Mouse (Mus musculus) natural killer cell, adult 2 months (primary cell): ENCODE measurements at regions not wholly inside any gene's neighbourhood (a gene's known extent, or its start where the extent isn't known, plus 50 kb on each side); places are given as distances from the start of the nearest gene placed in this dataset.

Experiments used
- DNase-seq, 2 experiments: peaks; one replicate each; pipeline ENCODE4 v3.0.0; 2022; ENCODE audit warnings: low spot score in 2 of 2

DNA sequence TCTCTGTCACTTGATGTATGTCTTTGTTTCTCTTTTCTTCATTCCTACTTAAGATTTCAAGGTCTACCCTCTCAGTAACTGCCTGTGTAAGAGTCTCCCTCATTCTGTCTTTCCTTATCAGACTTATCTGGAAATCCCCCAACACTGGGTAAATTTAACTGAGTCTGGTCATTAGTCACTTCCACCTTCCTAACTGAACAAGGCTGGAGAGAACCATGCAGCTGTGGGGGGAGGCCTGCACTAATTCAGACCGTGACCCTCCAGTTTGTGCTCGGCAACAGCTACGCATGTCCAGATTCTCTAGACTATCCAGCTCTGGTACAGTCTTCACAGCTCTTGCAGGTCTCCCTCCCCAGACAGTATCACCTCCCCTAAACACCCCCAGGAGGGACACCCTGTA, 103.3 kb downstream of the Prox1 start:
- no peak for DNase-seq

DNA sequence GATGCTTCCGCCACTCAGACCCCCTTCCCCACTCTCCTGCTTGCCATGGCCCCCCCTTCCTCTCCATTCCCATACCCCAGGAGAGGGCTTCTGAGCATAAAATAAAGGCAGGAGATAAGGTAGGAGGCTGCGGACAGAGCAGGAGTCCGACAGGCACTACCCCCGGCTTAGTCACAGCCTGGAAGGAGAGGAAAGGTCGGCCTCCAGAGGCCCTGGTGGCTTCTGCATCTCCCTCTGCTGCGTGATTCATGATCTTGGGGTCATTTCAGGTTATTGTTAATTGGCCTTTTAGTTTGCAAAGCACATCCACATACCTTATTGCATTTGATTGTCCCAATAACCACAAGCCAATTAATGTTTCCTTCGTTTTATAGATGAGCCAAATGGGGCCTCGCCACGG, 104.1 kb downstream of the Prox1 start:
- DNase-seq, result no peak

DNA sequence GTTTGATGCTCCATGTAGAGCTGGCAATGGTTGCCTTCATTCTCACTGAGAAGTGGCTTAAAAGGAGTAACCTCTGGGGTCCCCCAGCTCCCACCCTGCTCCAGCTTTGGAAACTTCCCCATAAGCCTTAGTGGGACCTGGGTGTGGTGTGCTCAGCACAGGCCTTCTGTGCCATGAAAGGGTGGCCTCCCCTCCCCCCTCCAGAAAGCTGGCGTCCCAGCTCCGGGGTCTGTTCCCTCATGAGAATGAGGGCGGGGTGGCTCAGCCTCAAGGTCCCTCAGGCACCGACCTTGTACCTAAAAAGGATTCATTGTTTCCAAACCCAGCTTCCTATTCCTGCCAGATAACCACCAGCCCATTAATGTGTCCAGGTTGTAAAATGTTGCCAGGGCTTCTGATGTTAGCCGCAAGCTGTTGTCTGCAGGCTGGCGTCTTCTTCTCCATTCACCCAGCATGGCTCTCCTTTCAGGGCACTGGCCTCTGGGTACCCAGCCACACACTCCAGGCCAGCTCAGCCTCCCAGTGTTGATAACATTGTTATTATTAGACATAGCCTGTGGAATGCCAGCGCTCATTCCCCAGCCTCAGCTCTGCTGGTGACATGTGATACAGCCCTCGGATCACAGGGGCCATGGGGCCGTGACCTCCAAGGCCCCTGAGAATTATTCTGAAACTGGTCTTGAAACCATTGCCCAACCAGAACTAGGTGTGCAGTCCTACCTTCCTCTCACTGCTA, 108.8 kb downstream of the Prox1 start:
- DNase-seq, result no peak

DNA sequence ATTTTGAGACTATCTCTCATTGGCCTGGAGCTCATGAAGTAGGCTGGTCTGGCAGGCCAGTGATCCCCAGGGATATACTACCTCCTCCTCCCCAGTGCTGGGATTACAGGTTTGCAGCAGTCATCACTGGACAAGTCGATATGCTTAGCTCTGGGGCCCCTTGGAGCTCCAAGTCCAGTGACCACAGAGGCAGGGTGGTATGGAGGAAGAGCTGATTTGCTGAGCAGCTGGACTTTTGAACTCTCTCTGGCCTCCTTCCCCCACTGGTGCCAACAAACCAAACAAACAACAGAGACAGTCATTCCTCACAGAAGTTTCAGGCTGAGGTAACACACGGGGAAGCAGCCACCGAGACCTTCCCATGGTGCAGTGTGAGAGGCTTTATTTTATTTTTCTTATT, 111.5 kb downstream of the Prox1 start:
- no peak for DNase-seq

DNA sequence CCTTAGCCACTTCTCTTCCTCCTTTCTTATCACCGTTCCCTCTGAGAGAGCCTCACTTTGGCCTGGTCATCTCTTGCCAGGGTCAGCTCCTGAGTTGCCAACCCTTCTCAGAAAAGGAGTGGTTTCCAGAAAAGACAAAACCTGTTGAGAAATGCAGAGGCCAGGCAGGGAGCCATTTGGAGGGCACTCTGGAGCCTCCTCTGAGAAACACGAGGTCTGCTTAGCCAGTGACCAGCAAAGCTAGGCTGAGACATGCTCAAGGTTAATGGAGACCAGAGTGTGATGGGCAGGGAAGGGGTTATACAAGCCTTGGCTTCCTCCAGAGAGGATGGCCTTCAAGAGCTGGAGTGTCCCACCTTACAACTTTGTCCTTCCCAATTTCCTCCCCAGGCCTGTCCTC, 113.6 kb downstream of the Prox1 start:
- no peak for DNase-seq

DNA sequence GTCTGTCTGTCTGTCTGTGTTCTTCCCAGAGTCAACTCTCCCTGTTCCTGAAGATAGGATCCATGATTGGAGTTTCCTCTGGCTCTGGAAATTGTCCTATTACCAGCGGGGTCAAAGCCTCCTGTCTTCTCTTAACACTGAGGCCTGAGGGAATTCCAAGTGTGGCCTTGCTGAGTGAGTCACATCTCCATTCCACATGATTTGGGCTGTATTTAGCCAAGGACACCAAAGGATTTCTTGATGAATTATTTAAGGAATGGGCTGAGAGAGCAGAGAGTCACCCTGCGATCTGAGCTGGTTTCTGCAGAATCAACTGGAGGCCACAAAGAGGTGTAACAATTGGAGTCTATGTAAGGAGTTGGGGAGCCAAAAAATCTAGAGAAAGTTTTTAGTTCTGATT, 118.6 kb downstream of the Prox1 start:
- no peak for DNase-seq

DNA sequence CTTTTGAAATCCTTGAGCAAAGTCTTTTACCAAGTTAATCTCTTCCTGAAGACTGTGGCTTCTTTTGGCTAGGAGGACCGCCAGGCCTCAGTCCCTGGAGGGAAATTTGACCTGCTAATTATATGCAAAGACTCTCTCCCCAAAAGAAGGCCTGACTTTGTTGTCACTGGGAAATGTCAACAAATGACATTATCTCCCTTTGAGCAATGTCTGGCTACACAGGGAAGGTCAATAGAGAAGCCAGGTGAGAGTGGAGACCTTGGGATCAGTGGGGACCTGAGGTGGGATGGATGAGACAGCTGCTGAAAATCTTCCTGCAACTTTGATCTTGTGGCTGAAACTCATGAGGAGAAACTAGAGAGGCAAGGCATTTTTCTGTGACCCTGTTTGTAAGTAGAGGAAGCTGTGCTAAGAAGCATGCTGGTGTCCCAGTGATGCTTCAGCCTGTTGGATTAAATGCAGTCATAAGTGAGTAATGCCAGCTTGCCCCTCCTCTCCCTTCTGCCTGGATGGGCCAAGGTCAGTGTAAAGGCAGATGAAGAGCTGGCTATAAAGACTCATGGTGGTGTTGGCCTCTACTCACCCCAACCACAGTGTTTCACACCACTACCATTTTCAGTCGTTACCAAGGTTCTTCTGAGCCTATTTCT, 121.9 kb downstream of the Prox1 start:
- no peak for DNase-seq

DNA sequence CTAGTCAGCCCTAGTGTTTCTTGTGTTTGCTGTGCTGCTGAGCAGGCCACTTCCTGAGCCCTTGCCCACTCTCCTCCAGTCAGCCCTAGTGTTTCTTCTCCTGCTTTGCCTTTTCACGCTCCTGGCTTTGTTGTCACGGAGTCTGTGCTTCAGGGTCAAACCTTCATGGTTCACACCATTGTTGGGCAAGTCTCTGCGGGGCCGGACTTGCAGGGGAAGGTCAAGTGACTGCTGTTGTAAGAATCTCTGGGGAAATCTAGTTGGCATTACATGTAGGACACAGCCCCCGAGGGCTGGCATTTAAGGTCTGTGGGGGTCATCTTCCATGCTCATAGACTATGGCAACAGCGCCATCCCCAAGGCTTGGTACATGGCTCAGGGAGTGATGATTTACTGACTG, 123.3 kb downstream of the Prox1 start:
- no peak for DNase-seq

DNA sequence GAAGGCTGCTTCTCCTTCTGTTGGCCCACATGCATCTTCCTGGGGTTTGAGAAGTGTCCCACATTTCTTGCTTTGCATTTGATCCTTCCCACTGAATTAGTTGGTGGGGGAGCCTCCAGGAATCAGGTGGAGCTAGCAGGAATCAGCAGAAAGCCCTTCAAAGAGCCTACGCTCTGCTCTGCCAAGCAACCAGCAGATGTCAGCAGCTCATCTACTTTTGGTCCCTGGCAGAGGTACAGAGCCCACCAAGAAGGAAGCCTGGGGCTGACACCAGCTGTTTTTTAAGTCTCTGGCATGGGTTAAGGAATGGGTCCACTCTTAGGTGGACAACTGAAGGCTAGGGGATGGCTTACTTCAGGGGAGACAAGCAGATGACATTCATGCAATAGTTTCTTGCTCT, 123.6 kb upstream of the Smyd2 start:
- DNase-seq, result no peak

DNA sequence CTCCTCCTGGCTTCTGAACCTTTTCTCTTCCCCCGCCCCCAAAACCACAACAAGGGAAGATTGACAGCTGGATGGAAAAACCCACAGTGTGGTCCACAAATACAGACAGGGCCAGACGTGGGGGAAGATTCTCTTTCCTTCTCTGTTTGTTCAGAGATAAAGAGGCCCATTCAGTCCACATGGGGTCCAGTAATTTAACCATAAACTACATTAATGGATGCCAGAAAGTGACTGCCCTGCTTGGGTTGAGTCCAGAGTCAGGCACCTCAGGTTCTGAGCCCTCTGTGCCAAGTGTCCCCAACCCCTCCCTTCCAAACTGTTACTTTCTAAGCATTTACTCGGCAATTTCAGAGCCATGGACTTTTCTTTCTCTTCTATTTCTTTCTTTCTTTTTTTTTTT, 121.9 kb upstream of the Smyd2 start:
- no peak for DNase-seq

DNA sequence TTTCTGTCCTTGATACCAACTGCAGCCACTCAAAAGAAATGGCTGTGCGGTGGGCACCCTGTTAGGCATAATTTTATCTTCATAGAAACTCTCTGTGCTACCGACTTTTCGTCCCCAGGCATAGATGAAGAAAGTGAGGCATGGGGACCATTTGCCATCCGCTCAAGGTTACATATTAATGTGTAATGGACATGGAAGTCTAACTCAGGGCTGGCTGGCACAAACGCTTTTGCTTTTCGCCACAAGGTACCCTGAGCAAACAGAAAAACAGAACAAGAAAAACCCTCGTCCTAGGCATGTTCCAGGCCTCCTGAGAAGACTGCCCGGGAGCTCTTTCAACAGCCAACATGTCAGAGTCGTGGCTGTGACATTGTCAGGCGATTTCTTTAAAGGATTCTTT, 121.0 kb upstream of the Smyd2 start:
- DNase-seq, result no peak

DNA sequence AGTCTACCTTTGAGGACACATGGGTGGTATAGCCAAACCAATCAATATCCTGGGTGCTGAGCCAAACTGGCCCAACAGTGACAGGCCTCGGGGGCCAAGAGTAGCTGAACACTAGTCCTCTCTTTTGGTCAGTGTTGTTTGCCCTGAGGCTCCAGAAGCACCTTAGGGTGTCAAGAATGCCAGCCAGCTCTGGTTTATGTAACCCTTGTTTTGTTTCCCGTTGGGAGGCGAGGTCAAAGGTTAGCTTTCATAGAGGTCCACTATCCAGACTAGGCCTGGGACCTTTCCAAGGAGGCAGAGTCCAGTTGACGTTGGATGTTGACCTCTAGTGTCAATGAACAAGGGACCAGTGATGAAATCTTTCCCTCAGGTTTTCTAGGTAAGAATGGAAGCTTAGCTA, 120.0 kb upstream of the Smyd2 start:
- no peak for DNase-seq

DNA sequence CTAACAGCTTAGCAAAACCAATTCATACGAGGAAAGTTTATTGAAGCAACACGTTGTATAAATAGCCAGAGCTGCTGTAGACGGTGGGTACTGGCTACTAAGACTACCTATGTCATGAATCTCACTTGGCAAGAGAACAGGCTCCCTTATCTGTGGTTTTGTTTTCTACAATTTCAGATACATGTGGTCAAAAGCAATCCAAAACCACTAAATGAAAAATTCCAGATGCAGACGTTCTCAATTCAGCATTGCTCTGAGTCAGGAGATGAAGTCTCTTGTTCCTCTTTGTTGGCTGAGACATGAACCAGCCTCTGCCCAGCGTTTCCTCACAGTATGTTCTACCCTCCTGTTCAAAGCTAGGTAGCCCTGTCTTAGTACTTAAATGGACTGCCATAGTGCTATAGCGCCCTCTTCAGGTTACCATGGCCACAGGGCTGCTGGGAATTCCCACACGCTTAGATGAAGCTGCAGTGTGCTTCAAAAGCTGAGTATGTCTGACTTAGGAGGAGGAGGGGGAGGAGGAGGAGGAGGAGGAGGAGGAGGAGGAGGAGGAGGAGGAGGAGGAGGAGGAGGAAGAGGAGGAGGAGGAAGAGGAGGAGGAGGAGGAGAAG, 119.0 kb upstream of the Smyd2 start:
- no peak for DNase-seq

DNA sequence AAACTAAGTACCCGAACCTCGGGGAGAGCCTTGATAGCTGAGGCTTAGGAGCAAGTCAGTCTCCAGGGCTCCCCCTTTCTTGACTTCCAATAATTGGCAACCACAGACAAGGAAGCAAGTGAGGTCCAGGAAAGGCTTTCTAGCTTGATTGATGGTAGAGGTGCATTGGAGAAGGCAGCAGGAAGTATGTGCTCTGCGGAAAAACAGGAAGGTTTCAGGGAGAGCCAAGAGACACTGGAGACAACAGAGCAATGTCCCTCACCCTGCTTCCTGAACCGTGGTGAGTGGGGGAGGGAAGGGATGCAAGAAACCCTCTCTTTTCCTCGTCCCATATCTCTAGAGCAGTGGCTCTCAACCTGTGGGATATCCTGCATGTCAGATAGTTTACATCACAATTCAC, 115.9 kb upstream of the Smyd2 start:
- no peak for DNase-seq

DNA sequence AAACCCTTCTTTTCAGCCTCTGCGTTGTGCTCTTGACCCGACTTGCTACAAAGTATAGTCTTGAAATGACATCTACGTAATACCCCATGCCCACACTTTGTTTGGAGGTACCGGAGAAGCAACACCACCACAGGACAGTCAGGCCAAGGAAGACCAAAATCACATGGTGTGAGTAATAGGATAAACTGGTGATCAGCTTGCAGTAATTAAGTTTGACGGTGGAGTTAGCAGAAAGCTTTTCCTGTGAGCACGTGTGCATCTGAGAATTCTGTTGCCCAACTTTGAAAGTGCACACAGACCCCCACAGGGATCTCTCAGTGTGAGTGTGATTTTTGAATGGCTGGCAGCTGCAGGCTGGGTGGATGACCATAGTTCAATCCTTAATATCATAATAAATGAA, 114.6 kb upstream of the Smyd2 start:
- DNase-seq, result no peak

DNA sequence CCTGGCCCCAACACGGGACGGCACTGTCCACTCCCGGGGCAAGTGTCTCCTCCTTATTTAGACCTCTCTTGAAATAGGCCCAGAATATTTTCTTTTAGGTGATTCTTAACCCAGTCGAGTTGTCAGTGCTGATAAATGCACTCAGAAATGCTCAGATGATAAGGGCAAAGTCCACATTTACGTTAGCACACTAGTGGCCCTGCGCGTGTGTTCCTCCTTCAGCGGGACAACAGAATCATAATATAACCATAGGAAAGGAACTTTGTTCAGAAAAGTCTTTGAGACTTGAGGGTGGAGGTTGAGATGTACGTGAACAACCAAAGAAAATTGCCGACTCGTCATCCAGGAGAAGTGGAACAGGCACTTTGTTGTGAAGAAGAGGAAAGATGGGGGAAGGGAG, 113.8 kb upstream of the Smyd2 start:
- DNase-seq, result no peak

DNA sequence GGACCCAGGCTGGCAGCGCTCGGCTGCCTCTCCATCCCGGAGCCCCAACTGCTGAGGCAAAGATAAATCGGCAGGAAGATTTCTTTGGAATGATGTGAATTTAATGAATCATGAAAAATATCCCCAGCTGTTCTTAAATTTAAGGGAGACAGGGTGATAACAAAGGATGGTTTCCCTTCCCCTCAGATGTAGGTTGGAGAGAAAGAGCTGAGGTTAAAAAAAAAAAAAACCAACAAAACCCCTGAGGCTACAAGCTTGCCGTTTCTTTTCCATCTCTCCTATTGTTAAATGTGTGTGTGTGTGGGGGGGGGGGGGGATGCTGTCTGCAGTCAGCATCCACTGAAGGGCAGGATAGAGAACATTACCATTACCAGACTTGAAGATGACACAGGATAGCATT, 111.9 kb upstream of the Smyd2 start:
- no peak for DNase-seq

DNA sequence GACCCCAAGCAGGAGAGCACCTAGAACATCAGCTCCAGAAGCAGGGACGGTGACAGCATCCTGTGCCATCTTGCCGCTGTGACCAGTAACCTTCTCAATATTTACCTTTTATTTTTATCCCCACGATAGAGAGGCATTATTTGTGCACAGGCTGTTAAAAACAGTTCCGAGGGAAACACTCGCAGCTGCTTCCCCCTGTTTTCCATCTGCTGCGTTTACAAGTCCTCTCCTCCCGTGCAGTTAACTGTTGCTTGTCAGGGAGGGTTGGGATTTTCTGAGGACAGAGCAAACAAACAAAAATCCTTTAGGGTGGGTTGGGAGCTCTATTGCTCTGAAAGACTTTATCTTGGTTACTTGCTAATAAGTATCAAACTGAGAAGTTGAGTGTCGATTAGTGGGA, 105.4 kb upstream of the Smyd2 start:
- no peak for DNase-seq

DNA sequence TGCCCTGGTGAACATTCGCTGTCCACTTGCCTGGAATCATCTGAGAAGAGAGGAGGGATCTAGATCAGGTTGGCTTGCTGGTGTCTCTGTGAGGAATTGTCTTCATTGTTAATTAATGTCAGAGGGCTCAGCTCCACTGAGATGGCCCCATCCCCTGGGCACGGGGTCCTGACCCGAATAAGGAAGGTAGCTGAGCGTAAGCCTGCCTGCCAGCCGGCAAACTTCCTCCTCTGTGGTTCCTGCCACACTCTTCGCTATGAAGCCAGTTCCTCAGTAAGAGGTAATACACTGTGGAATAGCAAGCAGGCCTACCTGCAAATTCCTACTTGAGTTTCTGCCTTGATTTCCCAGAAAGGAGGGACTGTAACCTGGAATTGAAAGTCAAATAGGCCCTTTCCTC, 87.3 kb upstream of the Smyd2 start:
- no peak for DNase-seq

DNA sequence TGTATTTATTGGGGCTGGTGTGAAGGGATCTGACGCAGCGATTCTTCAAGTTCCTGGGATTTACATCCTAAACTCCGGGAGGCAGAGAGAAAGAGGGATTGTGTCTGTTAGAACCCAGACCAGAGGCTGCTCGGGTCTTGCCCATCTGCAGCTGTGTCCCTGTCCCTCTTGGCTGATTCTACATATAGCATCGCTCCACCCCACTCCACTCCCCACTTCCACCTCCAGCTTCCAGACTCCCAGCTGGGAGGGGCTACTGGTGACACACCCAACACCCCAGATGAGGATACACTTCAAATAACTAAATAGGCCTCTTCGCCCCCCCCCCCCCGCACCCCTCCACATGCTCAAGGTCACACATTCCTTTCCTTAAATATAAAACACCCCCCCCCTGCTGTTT, 85.1 kb upstream of the Smyd2 start:
- DNase-seq, result no peak

DNA sequence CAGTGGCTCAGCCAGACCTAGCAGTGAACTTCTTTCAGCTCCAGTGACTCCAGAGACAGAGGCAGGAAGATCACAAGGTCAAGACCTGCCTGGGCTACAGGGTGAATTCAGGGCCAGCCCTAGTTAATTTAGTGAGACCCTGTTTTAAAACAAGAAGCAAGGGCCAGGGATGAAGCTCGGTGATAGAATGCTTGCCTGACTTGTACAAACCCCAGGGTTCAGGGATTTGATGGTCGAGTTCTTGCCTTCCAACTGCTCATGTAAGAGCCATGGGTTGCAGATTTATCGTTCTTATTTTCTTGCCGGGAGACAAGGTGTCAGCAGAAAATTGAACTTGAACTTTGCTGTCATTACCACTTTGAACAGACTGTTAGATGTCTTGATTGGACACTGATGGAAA, 78.9 kb upstream of the Smyd2 start:
- DNase-seq, result no peak

DNA sequence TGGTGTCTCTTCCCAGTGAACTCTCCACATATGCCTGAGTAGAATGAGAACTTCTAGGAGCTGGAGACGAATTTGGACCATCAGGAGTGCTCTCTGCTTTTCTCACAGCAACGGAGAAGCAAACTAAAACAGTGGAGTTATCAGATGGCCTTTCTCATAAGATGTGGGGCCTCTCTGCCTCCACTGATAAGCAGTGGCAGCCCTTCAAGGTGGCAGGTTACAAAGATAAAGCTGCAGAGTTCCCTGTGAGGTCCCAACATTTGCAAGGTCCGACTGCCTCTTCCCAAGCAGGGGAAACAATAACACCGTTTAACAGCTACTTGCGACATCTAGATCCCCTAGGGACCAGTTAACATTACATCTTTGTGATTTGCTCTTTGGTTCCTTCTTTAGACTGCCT, 71.5 kb upstream of the Smyd2 start:
- no peak for DNase-seq

DNA sequence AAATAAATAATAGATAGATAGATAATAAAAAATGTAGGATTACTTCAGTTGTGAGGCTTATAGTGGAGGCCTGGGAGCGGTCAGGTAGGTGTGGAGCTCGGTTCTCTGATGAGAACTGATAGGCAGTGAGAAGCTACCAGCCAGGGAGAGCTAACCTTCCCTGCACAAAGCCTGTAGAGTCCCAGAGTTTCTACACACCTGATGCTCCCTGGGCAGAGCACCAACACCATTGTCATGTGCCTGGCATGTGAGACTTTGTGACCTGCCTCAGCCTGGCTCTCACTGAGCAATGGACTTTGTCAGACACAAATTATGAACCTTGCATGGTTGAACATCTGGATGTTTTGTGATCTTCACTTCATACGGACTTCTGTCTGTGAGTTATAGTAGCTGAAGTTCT, 71.1 kb upstream of the Smyd2 start:
- no peak for DNase-seq

DNA sequence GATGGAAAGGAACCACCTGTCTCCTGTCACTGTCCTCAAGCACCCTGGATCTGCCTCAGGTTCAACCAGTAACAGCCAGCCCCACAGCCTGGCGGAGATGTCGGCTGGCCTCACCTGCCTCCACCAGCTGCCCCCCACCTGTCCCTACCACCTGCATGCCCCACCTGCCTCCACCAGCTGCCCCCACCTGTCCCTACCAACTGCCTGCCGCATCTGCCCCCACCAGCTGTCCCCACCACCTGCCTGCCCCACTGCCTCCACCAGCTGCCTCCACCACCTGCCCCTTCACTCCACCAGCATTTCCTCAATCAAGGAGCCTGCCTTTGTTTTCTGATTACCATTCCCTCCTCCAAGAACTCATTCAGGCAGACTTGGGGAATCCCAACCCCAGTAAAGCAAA, 68.9 kb upstream of the Smyd2 start:
- no peak for DNase-seq
